Mouse (Mus musculus) liver, postnatal 0 days (tissue): ENCODE measurements around the gene Sar1b. TPM values are rescaled to one million over a fixed set of nuclear protein-coding genes. Genes with fewer than 3 reads are reported as not detected.

Experiments
- ATAC-seq: fragments of 200-750 bp; cut with Nextera tagmentation; 2 replicates; pipeline ENCODE4 v1.8.0; 2017; ENCODE audit warnings: mild to moderate bottlenecking, moderate library complexity
- DNase-seq: peaks from one replicate; pipeline ENCODE4 v3.0.0-alpha.2; 2016
- H3K27ac ChIP-seq: fragments of 300-500 bp; sonication (generic); 2 replicates; pipeline ENCODE4 v1.5.1; 2014; ENCODE audit warnings: antibody characterized with exemption, moderate library complexity, mild to moderate bottlenecking, low read depth
- H3K27me3 ChIP-seq: fragments of 300-500 bp; sonication (generic); 2 replicates; pipeline ENCODE4 v1.6.1; 2014; ENCODE audit warnings: low read length, control low read depth, mixed read lengths; ENCODE audit not compliant: insufficient read depth
- H3K36me3 ChIP-seq: fragments of 300-500 bp; sonication (generic); replicated peaks from 2 replicates; pipeline ENCODE4 v1.6.1; 2014; ENCODE audit warnings: mild to moderate bottlenecking, control low read depth, low read length, moderate library complexity, mixed read lengths; ENCODE audit not compliant: insufficient read depth
- H3K4me1 ChIP-seq: fragments of 300-500 bp; sonication (generic); 2 replicates; pipeline ENCODE4 v1.6.1; 2014; ENCODE audit warnings: antibody characterized with exemption, mild to moderate bottlenecking, control low read depth; ENCODE audit not compliant: insufficient read depth
- H3K4me2 ChIP-seq: fragments of 300-500 bp; sonication (generic); 2 replicates; pipeline ENCODE4 v1.6.1; 2014; ENCODE audit warnings: low read depth, mild to moderate bottlenecking, low read length, moderate library complexity, mixed read lengths
- H3K4me3 ChIP-seq: fragments of 300-500 bp; sonication (generic); 2 replicates; pipeline ENCODE4 v1.5.1; 2014; ENCODE audit warnings: low read depth, low read length
- H3K9ac ChIP-seq: fragments of 300-500 bp; sonication (generic); replicated peaks from 2 replicates; pipeline ENCODE4 v1.6.1; 2014; ENCODE audit warnings: mild to moderate bottlenecking, moderate library complexity
- H3K9me3 ChIP-seq: fragments of 300-500 bp; sonication (generic); 2 replicates; pipeline ENCODE4 v1.6.1; 2016; ENCODE audit warnings: mild to moderate bottlenecking, control low read depth, low read length, mixed read lengths
- CTCF ChIP-seq: sonication (generic); IDR thresholded peaks from 2 replicates; pipeline ENCODE4 v1.5.1; 2016; ENCODE audit warnings: antibody characterized with exemption, low read depth
- EP300 ChIP-seq: IDR thresholded peaks from 2 replicates; pipeline ENCODE4 v1.6.1; 2016; ENCODE audit warnings: antibody characterized with exemption, low read depth, mild to moderate bottlenecking
- WGBS: fragments of 180-500 bp; shearing (Covaris S2); extraction: QIAGEN DNeasy Blood & Tissue Kit; methylation state at CpG from one replicate; pipeline ENCODE4 v1.1.7; 2014; ENCODE audit not compliant: insufficient replicate concordance; 5-methylcytosine and 5-hydroxymethylcytosine counted together
- polyA plus RNA-seq: library from polyadenylated mRNA; unstranded; fragments of >200 nt; fragmentation: Nextera tagmentation; extraction: Ambion mirVana; gene quantifications from 2 replicates; pipeline ENCODE4 v1.2.1, GENCODE M21; 2015

Gene Sar1b
- polyA plus RNA-seq, 1 experiment from 2014 or later: 204 TPM

GRCm38 (mm10) chr11:51832992-51833391, 69.5 kb downstream of the Sar1b start:
- no peak overlapping the region for H3K9ac ChIP-seq
- no peak for TF ChIP-seq CTCF
- no peak for TF ChIP-seq EP300
- no peaks in the 10 kb centered on the region for H3K27me3 ChIP-seq
- no peak for ATAC-seq
- H3K4me1 ChIP-seq: peaks cover 25% of the 10 kb centered on the region
- H3K27ac ChIP-seq: peak overlapping the region; percentile 60
- no peak overlapping the region for H3K4me3 ChIP-seq
- WGBS: 82% methylated on average over 5 of the region's 5 CpGs
- H3K9me3 ChIP-seq: no peaks in the 10 kb centered on the region
- DNase-seq: no peak
- H3K4me2 ChIP-seq: no peak overlapping the region
- H3K36me3 ChIP-seq: peaks cover 3% of the 10 kb centered on the region; the same call in 1 of the 2 replicates

DNA sequence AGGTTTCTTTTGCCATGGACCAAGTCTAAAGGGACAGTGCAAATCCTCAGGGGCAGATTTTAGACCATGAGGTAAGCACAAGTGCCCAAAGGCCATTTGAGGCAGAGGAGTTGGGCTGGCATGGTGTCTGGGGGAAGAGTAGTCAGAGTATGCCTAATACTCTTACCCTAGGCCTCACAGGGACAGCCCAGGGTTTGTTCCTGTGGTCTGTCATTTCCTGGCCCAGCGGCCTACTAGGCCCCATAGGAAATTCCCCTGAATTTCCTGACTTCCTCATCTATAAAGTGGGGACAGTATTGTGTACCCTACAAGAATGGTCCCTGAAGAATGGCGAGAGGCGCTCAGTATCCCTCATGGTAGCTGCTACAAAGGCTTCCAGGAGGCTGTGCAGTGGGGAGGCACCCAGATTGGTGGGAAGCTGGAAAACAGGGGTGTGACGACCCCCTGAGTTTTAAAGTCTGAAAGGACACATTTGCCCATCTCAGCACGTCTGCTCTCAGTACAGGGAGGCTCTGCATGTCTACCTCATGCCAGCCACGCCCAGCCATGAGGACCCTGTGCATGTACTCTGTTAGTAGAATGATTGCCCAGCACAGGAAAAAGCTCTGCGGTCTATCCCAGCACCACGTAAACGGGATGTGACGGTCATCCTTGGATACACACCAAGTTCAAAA, 70.0 kb downstream of the Sar1b start:
- 71% methylated on average over 10 of the region's 10 CpGs for WGBS
- Histone ChIP-seq H3K4me1 (peaks cover 26% of the 10 kb centered on the region), H3K27me3 (no peaks in the 10 kb centered on the region), H3K36me3 (peaks cover 3% of the 10 kb centered on the region; the same call in 1 of the 2 replicates), H3K9ac (no peak overlapping the region), H3K9me3 (no peaks in the 10 kb centered on the region), H3K4me3 (no peak overlapping the region), H3K4me2 (no peak overlapping the region), H3K27ac (no peak overlapping the region)
- TF ChIP-seq CTCF (no peak), EP300 (no peak)
- ATAC-seq (no peak), DNase-seq (no peak)

DNA sequence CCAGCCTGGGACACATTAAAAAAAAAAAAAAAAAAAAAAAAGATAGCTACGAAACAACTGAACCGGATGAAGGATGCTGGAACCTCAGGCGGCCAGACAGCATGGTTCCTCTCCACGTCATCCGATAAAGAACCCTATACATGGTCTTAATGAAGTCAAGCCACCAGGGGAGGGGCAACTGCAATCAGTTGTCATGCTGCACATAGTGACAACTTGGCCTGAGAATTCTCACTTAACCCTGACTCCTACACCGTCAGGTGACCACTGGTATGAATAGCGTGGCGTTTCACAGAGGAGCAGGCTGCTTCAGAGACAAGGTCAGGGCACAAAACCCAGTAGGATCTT, 70.6 kb downstream of the Sar1b start:
- H3K4me3 ChIP-seq: no peak overlapping the region
- no peaks in the 10 kb centered on the region for H3K27me3 ChIP-seq
- H3K4me1 ChIP-seq: peaks cover 31% of the 10 kb centered on the region
- no peak for DNase-seq
- no peak for TF ChIP-seq EP300
- no peak for TF ChIP-seq CTCF
- 92% methylated on average over 8 of the region's 8 CpGs for WGBS
- no peaks in the 10 kb centered on the region for H3K9me3 ChIP-seq
- H3K27ac ChIP-seq: no peak overlapping the region
- H3K4me2 ChIP-seq: no peak overlapping the region
- H3K9ac ChIP-seq: no peak overlapping the region
- H3K36me3 ChIP-seq: peaks cover 3% of the 10 kb centered on the region; the same call in 1 of the 2 replicates
- no peak for ATAC-seq

DNA sequence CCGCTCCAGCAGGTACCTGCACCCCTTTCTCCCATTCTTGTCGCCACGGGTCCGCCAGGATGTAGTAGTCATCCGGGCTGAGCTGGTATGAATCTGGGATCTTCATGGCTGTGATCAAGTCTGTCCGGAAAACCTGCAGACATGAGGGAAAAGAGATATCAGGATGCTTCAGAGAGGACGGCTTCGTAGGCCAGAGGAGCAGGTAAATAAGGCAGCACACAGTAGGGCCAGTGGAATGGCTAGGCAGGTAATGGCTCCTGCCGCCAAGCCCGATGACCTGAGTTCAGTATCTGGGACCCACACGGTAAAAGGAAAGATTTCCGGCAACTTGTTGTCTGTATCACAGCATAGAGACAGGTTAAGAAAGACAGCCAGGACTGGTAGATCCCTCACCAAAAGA, 72.1 kb downstream of the Sar1b start:
- Histone ChIP-seq H3K4me1 (peaks cover 38% of the 10 kb centered on the region), H3K4me2 (no peak overlapping the region), H3K9ac (no peak overlapping the region), H3K4me3 (no peak overlapping the region), H3K27me3 (no peaks in the 10 kb centered on the region), H3K9me3 (no peaks in the 10 kb centered on the region), H3K36me3 (peaks cover 3% of the 10 kb centered on the region; the same call in 1 of the 2 replicates), H3K27ac (no peak overlapping the region; the same call in 1 of the 2 replicates)
- TF ChIP-seq CTCF: no peak
- TF ChIP-seq EP300: no peak
- DNase-seq (no peak), ATAC-seq (no peak)
- 93% methylated on average over 12 of the region's 12 CpGs for WGBS

DNA sequence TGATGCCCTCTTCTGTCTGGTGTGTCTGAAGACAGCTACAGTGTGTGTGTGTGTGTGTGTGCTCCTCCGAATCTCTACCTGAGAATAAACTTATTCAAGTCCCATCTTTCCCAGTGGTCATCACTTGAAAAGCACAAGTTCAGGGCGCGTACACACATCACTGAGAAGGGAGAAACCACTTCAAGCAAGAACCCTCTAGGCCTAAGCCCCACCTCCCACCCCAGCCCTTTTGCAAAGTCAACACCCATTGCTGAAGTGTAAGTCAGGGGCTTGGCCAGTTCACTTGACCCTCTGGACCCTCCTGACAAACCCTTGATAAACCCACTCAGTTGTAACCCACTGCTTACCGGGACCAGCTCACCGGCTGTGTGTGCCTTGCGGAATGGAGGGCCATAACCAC, 73.0 kb downstream of the Sar1b start:
- Histone ChIP-seq H3K27me3 (no peaks in the 10 kb centered on the region), H3K4me2 (no peak overlapping the region), H3K9me3 (no peaks in the 10 kb centered on the region), H3K9ac (no peak overlapping the region), H3K4me1 (peaks cover 40% of the 10 kb centered on the region), H3K4me3 (no peak overlapping the region), H3K27ac (no peak overlapping the region), H3K36me3 (no peaks in the 10 kb centered on the region; the same call in 1 of the 2 replicates)
- 90% methylated on average over 6 of the region's 6 CpGs for WGBS
- TF ChIP-seq EP300: no peak
- DNase-seq (no peak), ATAC-seq (no peak)

DNA sequence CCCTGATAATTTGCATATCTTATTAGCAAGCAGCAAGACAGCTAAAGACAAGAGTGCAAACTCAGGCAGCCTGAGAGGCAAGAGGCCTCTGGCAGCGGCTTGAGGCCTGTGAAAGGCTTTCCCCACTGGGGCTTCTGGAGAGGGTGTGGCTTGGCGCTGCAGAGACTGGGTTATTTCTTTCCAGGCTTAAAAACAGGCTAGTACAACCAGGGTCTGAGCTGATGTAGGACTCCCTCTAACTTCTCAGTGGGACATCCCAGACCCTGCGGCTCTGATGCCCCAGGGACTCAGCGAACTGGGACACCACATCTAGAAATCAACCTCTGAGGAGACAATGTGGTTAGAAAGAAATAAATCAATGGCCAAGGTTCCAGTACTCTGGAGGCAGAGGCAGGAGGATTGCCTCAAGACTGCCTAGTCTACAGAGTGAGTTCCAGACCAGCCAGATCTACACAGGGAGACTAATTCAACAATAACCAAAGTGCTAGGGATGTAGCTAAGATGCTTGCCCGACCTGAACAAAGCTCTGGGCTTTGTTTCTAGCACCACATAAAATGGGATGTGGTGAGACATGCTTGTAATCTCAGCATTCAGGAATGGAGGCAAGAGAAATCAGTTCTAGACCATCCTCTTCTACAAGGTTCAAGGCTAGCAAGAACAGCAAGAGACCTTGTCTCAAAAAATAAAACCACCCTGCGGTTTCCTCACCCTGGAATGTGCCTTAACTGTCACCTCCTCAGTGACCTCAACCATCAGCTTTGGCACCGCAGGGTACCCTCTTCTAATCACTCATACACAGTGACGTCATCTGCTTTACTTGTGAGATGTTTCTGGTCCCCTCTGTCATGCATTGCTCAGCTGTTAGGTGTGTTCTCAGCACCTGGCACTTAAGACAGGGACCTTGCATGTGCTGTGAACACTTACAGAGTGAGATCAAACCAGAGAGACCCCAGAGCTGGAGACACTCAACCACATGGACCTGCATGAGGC, 74.0 kb downstream of the Sar1b start:
- no peak for ATAC-seq
- WGBS: 75% methylated on average over 8 of the region's 8 CpGs
- Histone ChIP-seq H3K9me3 (no peaks in the 10 kb centered on the region), H3K4me2 (no peak overlapping the region), H3K36me3 (no peaks in the 10 kb centered on the region), H3K4me3 (no peak overlapping the region), H3K27me3 (no peaks in the 10 kb centered on the region), H3K27ac (no peak overlapping the region), H3K4me1 (peaks cover 37% of the 10 kb centered on the region), H3K9ac (no peak overlapping the region)
- TF ChIP-seq CTCF (no peak), EP300 (no peak)
- DNase-seq: no peak
